Comparison of ENCODE assay signal across 24 mouse cellular contexts in genomic region chr11:29877280-29877679, GRCm38 (mm10). TPM values are rescaled to one million over a fixed set of nuclear protein-coding genes. Genes with fewer than 3 reads are reported as not detected.
A peak's percentile ranks its signal among the peaks of the same experiment; 100 is the strongest.
DNase-seq lines count a peak whose midpoint lies in the region; ATAC-seq lines count a peak whose summit lies in the region.
"Had no signal": no experiment of that assay in that cellular context is flagged by ENCODE, and none has a peak within 500 bp of the region (broad histone marks: within the 10 kb centered on the region; RNA-seq: fewer than 3 reads in every experiment).

No protein-coding gene starts in this region.

- ATAC-seq in midbrain, embryonic 11.5 days (ENCODE audit: low FRiP score) = peak; percentile 71
- no peak for ATAC-seq in midbrain, embryonic 13.5 days
- ATAC-seq in midbrain, embryonic 14.5 days (ENCODE audit: low FRiP score, low TSS enrichment) = no peak
- ATAC-seq: activated CD4-positive, CD25-positive, alpha-beta regulatory T cell, adult 4 months; forebrain, embryonic 14.5 days; forebrain, embryonic 16.5 days had no signal

- H3K9me3 ChIP-seq in midbrain, embryonic 11.5 days (ENCODE audit: control insufficient read depth, low read length) = no peaks in the 10 kb centered on the region
- 0 out of 2 replicates have a peak, but pooled peaks cover 3% of the 10 kb centered on the region for H3K9me3 ChIP-seq in midbrain, embryonic 13.5 days
- no peaks in the 10 kb centered on the region for H3K9me3 ChIP-seq in midbrain, embryonic 14.5 days (ENCODE audit: control insufficient read depth, low read length)
- no peaks in the 10 kb centered on the region for H3K9me3 ChIP-seq in midbrain, embryonic 10.5 days (replicated peaks)
- H3K9me3 ChIP-seq: embryonic facial prominence, embryonic 10.5 days; embryonic facial prominence, embryonic 12.5 days; forebrain, embryonic 12.5 days; G1E had no signal

- no peak overlapping the region for H3K9ac ChIP-seq in midbrain, embryonic 11.5 days (ENCODE audit: low read length)
- no peak overlapping the region for H3K9ac ChIP-seq in midbrain, embryonic 13.5 days (replicated peaks)
- no peak overlapping the region for H3K9ac ChIP-seq in midbrain, embryonic 14.5 days (replicated peaks; ENCODE audit: low read length)
- H3K9ac ChIP-seq: embryonic facial prominence, embryonic 12.5 days; forebrain, embryonic 12.5 days had no signal

- DNase-seq in midbrain, embryonic 11.5 days (ENCODE audit: low spot score, missing footprints) = no peak
- peak; percentile 39 for DNase-seq in midbrain, embryonic 14.5 days
- DNase-seq in midbrain, embryonic 10.5 days (ENCODE audit: low spot score) = no peak
- peak; percentile 75 for DNase-seq in MN1 (ENCODE audit: low spot score)
- DNase-seq in gastrocnemius, postnatal 10 days = no peak
- DNase-seq in layer of hippocampus, postnatal 10 days (ENCODE audit: low spot score in 2 of 2) = no peak
- DNase-seq: adrenal gland, adult 8-10 months; adrenal gland, postnatal 14 days; adrenal gland, postnatal 36 days; cerebellum, adult 11-12 months; cerebellum, adult 2 months; cerebellum, adult 9-10 months; cerebellum, postnatal 10 days; cerebellum, postnatal 25 days had no signal

- H3K4me1 ChIP-seq in midbrain, embryonic 11.5 days (ENCODE audit: control insufficient read depth, insufficient read depth, low read length) = 0 out of 2 replicates have a peak, but pooled peaks cover 2% of the 10 kb centered on the region
- peaks cover 10% of the 10 kb centered on the region for H3K4me1 ChIP-seq in midbrain, embryonic 13.5 days (replicated peaks)
- H3K4me1 ChIP-seq in midbrain, embryonic 14.5 days (ENCODE audit: control insufficient read depth, insufficient read depth, low read length) = 0 out of 2 replicates have a peak, but pooled peaks cover 4% of the 10 kb centered on the region
- H3K4me1 ChIP-seq in midbrain, embryonic 10.5 days = peaks cover 12% of the 10 kb centered on the region
- H3K4me1 ChIP-seq: embryonic facial prominence, embryonic 10.5 days; embryonic facial prominence, embryonic 12.5 days had no signal

- no peaks in the 10 kb centered on the region for H3K79me2 ChIP-seq in macrophage (ENCODE audit: inconsistent target)

- no peak overlapping the region for H3K4me2 ChIP-seq in midbrain, embryonic 11.5 days
- no peak overlapping the region for H3K4me2 ChIP-seq in midbrain, embryonic 13.5 days (replicated peaks)
- H3K4me2 ChIP-seq in midbrain, embryonic 14.5 days (ENCODE audit: low read length) = no peak overlapping the region
- H3K4me2 ChIP-seq: embryonic facial prominence, embryonic 12.5 days; forebrain, embryonic 12.5 days had no signal

- H3K27ac ChIP-seq in midbrain, embryonic 11.5 days (ENCODE audit: low read depth, low read length) = no peak overlapping the region
- no peak overlapping the region for H3K27ac ChIP-seq in midbrain, embryonic 13.5 days
- H3K27ac ChIP-seq in midbrain, embryonic 14.5 days (replicated peaks; ENCODE audit: low read depth, low read length) = no peak overlapping the region
- no peak overlapping the region for H3K27ac ChIP-seq in midbrain, embryonic 10.5 days (replicated peaks)
- 0 out of 2 replicates have a peak overlapping the region, but pooled peaks have one; percentile 97 for H3K27ac ChIP-seq in macrophage
- H3K27ac ChIP-seq: embryonic facial prominence, embryonic 10.5 days; embryonic facial prominence, embryonic 12.5 days; forebrain, embryonic 12.5 days had no signal

- 18% methylated on average over 3 of the region's 3 CpGs for WGBS in midbrain, embryonic 11.5 days
- 14% methylated on average over 3 of the region's 3 CpGs for WGBS in midbrain, embryonic 13.5 days
- 8% methylated on average over 3 of the region's 3 CpGs for WGBS in midbrain, embryonic 14.5 days
- WGBS in midbrain, embryonic 10.5 days = 29% methylated on average over 3 of the region's 3 CpGs
- WGBS in macrophage (ENCODE audit: missing documents) = 98% methylated on average over 3 of the region's 3 CpGs

- H3K4me3 ChIP-seq in midbrain, embryonic 11.5 days (ENCODE audit: low read depth, low read length) = no peak overlapping the region
- no peak overlapping the region for H3K4me3 ChIP-seq in midbrain, embryonic 13.5 days (replicated peaks)
- no peak overlapping the region for H3K4me3 ChIP-seq in midbrain, embryonic 14.5 days (replicated peaks; ENCODE audit: low read depth, low read length)
- no peak overlapping the region for H3K4me3 ChIP-seq in midbrain, embryonic 10.5 days
- H3K4me3 ChIP-seq in macrophage (ENCODE audit: inconsistent target) = no peak overlapping the region
- H3K4me3 ChIP-seq: embryonic facial prominence, embryonic 10.5 days; embryonic facial prominence, embryonic 12.5 days; forebrain, embryonic 12.5 days had no signal

- no peaks in the 10 kb centered on the region for H3K36me3 ChIP-seq in midbrain, embryonic 11.5 days (ENCODE audit: control insufficient read depth, insufficient read depth, low read length)
- no peaks in the 10 kb centered on the region for H3K36me3 ChIP-seq in midbrain, embryonic 13.5 days
- no peaks in the 10 kb centered on the region for H3K36me3 ChIP-seq in midbrain, embryonic 14.5 days (ENCODE audit: control insufficient read depth, insufficient read depth, low read length)
- H3K36me3 ChIP-seq in midbrain, embryonic 10.5 days = no peaks in the 10 kb centered on the region
- H3K36me3 ChIP-seq in macrophage (ENCODE audit: inconsistent target) = no peaks in the 10 kb centered on the region
- H3K36me3 ChIP-seq: embryonic facial prominence, embryonic 10.5 days; embryonic facial prominence, embryonic 12.5 days; forebrain, embryonic 12.5 days; G1E had no signal

- H3K27me3 ChIP-seq in midbrain, embryonic 11.5 days (ENCODE audit: control insufficient read depth, insufficient read depth, low read length) = peaks cover 11% of the 10 kb centered on the region; the same call in 1 of the 2 replicates
- H3K27me3 ChIP-seq in midbrain, embryonic 13.5 days = peaks cover 47% of the 10 kb centered on the region
- H3K27me3 ChIP-seq in midbrain, embryonic 14.5 days (ENCODE audit: control insufficient read depth, insufficient read depth, low read length) = 0 out of 2 replicates have a peak, but pooled peaks cover 10% of the 10 kb centered on the region
- peaks cover 50% of the 10 kb centered on the region; the same call in 1 of the 2 replicates for H3K27me3 ChIP-seq in midbrain, embryonic 10.5 days (ENCODE audit: low read depth, poor library complexity, severe bottlenecking)
- H3K27me3 ChIP-seq: embryonic facial prominence, embryonic 12.5 days; forebrain, embryonic 12.5 days had no signal

RNA-seq across cellular contexts. Expression of gene 4931440F15Rik, which starts 51.8 kb away (rescaled TPM):
- polyA plus RNA-seq in midbrain, embryonic 11.5 days (2014; fragmentation: Nextera tagmentation; extraction: Ambion mirVana) = 0.11 TPM in 1 of 2 replicates, not detected in the other
- 0.36 and 0.44 TPM in 2 replicates for polyA plus RNA-seq in midbrain, embryonic 13.5 days (2015; fragmentation: Nextera tagmentation; extraction: Ambion mirVana)
- 0.58 and 0.67 TPM in 2 replicates for polyA plus RNA-seq in midbrain, embryonic 14.5 days (2014; fragmentation: Nextera tagmentation; extraction: Ambion mirVana)
- polyA plus RNA-seq in midbrain, embryonic 10.5 days (2016; fragmentation: Nextera tagmentation; extraction: Ambion mirVana) = 0.09 and 0.12 TPM in 2 replicates
- total RNA-seq in macrophage (2018; cell fraction: chromatin; rRNA removed) = 1 to 10 TPM in 13 of 26 experiments, under 1 TPM in 13; 0.21 to 1.8 (median 1.0) TPM
- total RNA-seq in macrophage (2018; cell fraction: cytosol; rRNA removed) = under 1 TPM in 7 of 26 experiments, not detected in 19; 0.03 to 0.18 (median 0.05) TPM
- 1 to 10 TPM in 1 of 26 experiments, under 1 TPM in 23, not detected in 2; 0.12 to 1.1 (median 0.46) TPM for total RNA-seq in macrophage (2018; cell fraction: nucleus; rRNA removed)
- not detected in 3 replicates for polyA plus RNA-seq in macrophage (2018)
- 1 to 10 TPM; 1.8 to 2.3 TPM for total RNA-seq in gastrocnemius, postnatal 10 days (2021)
- 1 to 10 TPM; 2.2 to 3.1 TPM for total RNA-seq in layer of hippocampus, postnatal 10 days (2021)
- polyA plus RNA-seq: activated CD4-positive, CD25-positive, alpha-beta regulatory T cell, adult 4 months; C2C12; G1E had no signal

Comparison
In these comparisons a context has a peak if more than half of its experiments do, and no peak if none do; other contexts are left out.
1. DNase-seq: peak in midbrain, embryonic 14.5 days (single experiment) and MN1 (single experiment); none in midbrain, embryonic 11.5 days (single experiment), midbrain, embryonic 10.5 days (single experiment), gastrocnemius, postnatal 10 days (single experiment) and layer of hippocampus, postnatal 10 days (0 of 2).